Mouse (Mus musculus): ENCODE data around the gene Gtf2f2. TPM values are rescaled to one million over a fixed set of nuclear protein-coding genes. Genes with fewer than 3 reads are reported as not detected.

Gene Gtf2f2
- polyA plus RNA-seq, 1 experiment from 2014 or later, result 16.1 TPM

GRCm38 (mm10) chr14:75881856-75882255, 128.8 kb downstream of the Gtf2f2 start:
- Histone ChIP-seq H3K27me3 (ENCODE audit: insufficient read depth, low read length) (no peaks in the 10 kb centered on the region), H3K27ac (ENCODE audit: low read depth) (no peak overlapping the region), H3K9me3 (ENCODE audit: low read length) (no peaks in the 10 kb centered on the region), H3K4me2 (ENCODE audit: low read depth, low read length) (no peak overlapping the region), H3K9ac (replicated peaks) (no peak overlapping the region), H3K36me3 (replicated peaks; ENCODE audit: insufficient read depth, low read length) (no peaks in the 10 kb centered on the region), H3K4me3 (ENCODE audit: low read depth, low read length) (no peak overlapping the region), H3K4me1 (ENCODE audit: insufficient read depth) (no peaks in the 10 kb centered on the region)
- TF ChIP-seq EP300 (IDR thresholded peaks at IDR 0.05; ENCODE audit: low read depth) (no peak), CTCF (IDR thresholded peaks at IDR 0.05; ENCODE audit: low read depth) (no peak)
- DNase-seq (no peak), ATAC-seq (no peak)
- 58% methylated on average over 4 of the region's 4 CpGs for WGBS (ENCODE audit: insufficient replicate concordance)

DNA sequence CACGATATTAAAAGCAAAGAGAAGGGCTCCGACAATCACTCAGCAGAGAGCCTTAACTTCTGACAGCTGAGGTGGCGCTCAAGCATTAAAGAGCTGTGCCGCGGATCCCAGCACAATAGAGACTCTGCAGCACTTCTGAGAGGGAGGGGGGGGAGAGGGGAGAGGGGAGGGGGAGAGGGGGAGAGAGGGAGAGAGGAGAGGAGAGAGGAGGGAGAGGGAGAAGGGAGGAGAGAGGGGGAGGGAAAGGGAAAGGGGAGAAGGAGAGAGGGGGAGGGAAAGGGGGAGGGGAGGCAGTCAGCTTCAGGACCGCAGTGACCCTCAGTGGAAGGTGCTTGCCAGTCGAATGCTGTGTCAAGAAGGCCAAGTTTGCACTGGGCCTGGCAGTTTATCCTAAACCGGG, 131.7 kb downstream of the Gtf2f2 start:
- no peak overlapping the region for H3K4me3 ChIP-seq (ENCODE audit: low read depth, low read length)
- WGBS (ENCODE audit: insufficient replicate concordance), result 28% methylated on average over 8 of the region's 8 CpGs
- no peaks in the 10 kb centered on the region for H3K4me1 ChIP-seq (ENCODE audit: insufficient read depth)

GRCm38 (mm10) chr14:75877297-75877696, 133.4 kb downstream of the Gtf2f2 start:
- Histone ChIP-seq H3K27me3 (ENCODE audit: insufficient read depth, low read length) (no peaks in the 10 kb centered on the region), H3K9ac (replicated peaks) (no peak overlapping the region), H3K4me1 (ENCODE audit: insufficient read depth) (no peaks in the 10 kb centered on the region), H3K9me3 (ENCODE audit: low read length) (no peaks in the 10 kb centered on the region), H3K27ac (ENCODE audit: low read depth) (no peak overlapping the region), H3K36me3 (replicated peaks; ENCODE audit: insufficient read depth, low read length) (no peaks in the 10 kb centered on the region), H3K4me2 (ENCODE audit: low read depth, low read length) (no peak overlapping the region), H3K4me3 (ENCODE audit: low read depth, low read length) (no peak overlapping the region)
- no peak for ATAC-seq
- TF ChIP-seq EP300 (IDR thresholded peaks at IDR 0.05; ENCODE audit: low read depth), result no peak
- no peak for TF ChIP-seq CTCF (IDR thresholded peaks at IDR 0.05; ENCODE audit: low read depth)
- no peak for DNase-seq
- WGBS (ENCODE audit: insufficient replicate concordance), result 81% methylated on average over 3 of the region's 3 CpGs

More for the DNA sequence above, 131.7 kb downstream of the Gtf2f2 start:
- DNase-seq (no peak), ATAC-seq (no peak)
- no peaks in the 10 kb centered on the region for H3K9me3 ChIP-seq (ENCODE audit: low read length)
- H3K4me2 ChIP-seq (ENCODE audit: low read depth, low read length), result no peak overlapping the region
- H3K27ac ChIP-seq (ENCODE audit: low read depth), result no peak overlapping the region
- H3K36me3 ChIP-seq (replicated peaks; ENCODE audit: insufficient read depth, low read length), result no peaks in the 10 kb centered on the region
- H3K9ac ChIP-seq (replicated peaks), result no peak overlapping the region
- TF ChIP-seq CTCF (IDR thresholded peaks at IDR 0.05; ENCODE audit: low read depth) (no peak), EP300 (IDR thresholded peaks at IDR 0.05; ENCODE audit: low read depth) (no peak)
- no peaks in the 10 kb centered on the region for H3K27me3 ChIP-seq (ENCODE audit: insufficient read depth, low read length)

GRCm38 (mm10) chr14:75876320-75877043, 134.2 kb downstream of the Gtf2f2 start:
- Histone ChIP-seq H3K36me3 (replicated peaks; ENCODE audit: insufficient read depth, low read length) (no peaks in the 10 kb centered on the region), H3K27me3 (ENCODE audit: insufficient read depth, low read length) (no peaks in the 10 kb centered on the region), H3K4me2 (ENCODE audit: low read depth, low read length) (no peak overlapping the region), H3K4me1 (ENCODE audit: insufficient read depth) (no peaks in the 10 kb centered on the region), H3K27ac (ENCODE audit: low read depth) (no peak overlapping the region), H3K9me3 (ENCODE audit: low read length) (0 out of 2 replicates have a peak, but pooled peaks cover 2% of the 10 kb centered on the region), H3K9ac (replicated peaks) (no peak overlapping the region), H3K4me3 (ENCODE audit: low read depth, low read length) (no peak overlapping the region)
- peak; percentile 83 for DNase-seq
- 17% methylated on average over 21 of the region's 21 CpGs for WGBS (ENCODE audit: insufficient replicate concordance)
- TF ChIP-seq CTCF (IDR thresholded peaks at IDR 0.05; ENCODE audit: low read depth) (peak; percentile 90), EP300 (IDR thresholded peaks at IDR 0.05; ENCODE audit: low read depth) (no peak)
- ATAC-seq, result 0 out of 2 replicates have a peak, but pooled peaks have one; percentile 19

GRCm38 (mm10) chr14:75873612-75874011, 137.1 kb downstream of the Gtf2f2 start:
- no peak for ATAC-seq
- no peaks in the 10 kb centered on the region for H3K4me1 ChIP-seq (ENCODE audit: insufficient read depth)
- no peak for DNase-seq

DNA sequence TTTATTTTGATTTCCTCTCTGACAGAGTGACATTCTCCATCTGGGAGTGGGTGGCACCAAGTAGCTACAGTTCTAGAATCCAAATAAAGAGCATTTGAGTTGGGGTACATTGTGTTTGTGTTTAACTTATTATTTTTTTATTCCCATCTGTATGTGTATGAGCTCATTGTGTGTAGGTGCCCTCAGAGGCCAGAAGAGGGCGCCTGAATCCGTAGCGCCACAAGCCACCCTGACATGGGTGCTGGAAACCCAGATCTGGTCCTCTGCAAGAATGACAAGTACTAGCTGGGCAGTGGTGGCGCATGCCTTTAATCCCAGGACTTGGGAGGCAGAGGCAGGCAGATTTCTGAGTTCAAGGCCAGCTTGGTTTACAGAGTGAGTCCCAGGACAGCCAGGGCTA, 138.9 kb downstream of the Gtf2f2 start:
- TF ChIP-seq EP300 (IDR thresholded peaks at IDR 0.05; ENCODE audit: low read depth) (no peak), CTCF (IDR thresholded peaks at IDR 0.05; ENCODE audit: low read depth) (0 out of 2 replicates have a peak, but pooled peaks have one; percentile 18)
- 88% methylated on average over 4 of the region's 4 CpGs for WGBS (ENCODE audit: insufficient replicate concordance)

More at GRCm38 (mm10) chr14:75873612-75874011, 137.1 kb downstream of the Gtf2f2 start:
- H3K9ac ChIP-seq (replicated peaks), result no peak overlapping the region
- no peak for TF ChIP-seq CTCF (IDR thresholded peaks at IDR 0.05; ENCODE audit: low read depth)
- TF ChIP-seq EP300 (IDR thresholded peaks at IDR 0.05; ENCODE audit: low read depth), result no peak
- H3K27ac ChIP-seq (ENCODE audit: low read depth), result no peak overlapping the region
- H3K27me3 ChIP-seq (ENCODE audit: insufficient read depth, low read length), result no peaks in the 10 kb centered on the region
- H3K36me3 ChIP-seq (replicated peaks; ENCODE audit: insufficient read depth, low read length), result no peaks in the 10 kb centered on the region
- WGBS (ENCODE audit: insufficient replicate concordance), result 76% methylated on average over 9 of the region's 9 CpGs
- 0 out of 2 replicates have a peak, but pooled peaks cover 2% of the 10 kb centered on the region for H3K9me3 ChIP-seq (ENCODE audit: low read length)
- no peak overlapping the region for H3K4me3 ChIP-seq (ENCODE audit: low read depth, low read length)
- H3K4me2 ChIP-seq (ENCODE audit: low read depth, low read length), result no peak overlapping the region

More for the DNA sequence above, 138.9 kb downstream of the Gtf2f2 start:
- H3K4me3 ChIP-seq (ENCODE audit: low read depth, low read length), result no peak overlapping the region
- no peak overlapping the region for H3K4me2 ChIP-seq (ENCODE audit: low read depth, low read length)
- H3K4me1 ChIP-seq (ENCODE audit: insufficient read depth), result no peaks in the 10 kb centered on the region
- DNase-seq (no peak), ATAC-seq (no peak)
- no peak overlapping the region for H3K27ac ChIP-seq (ENCODE audit: low read depth)
- H3K27me3 ChIP-seq (ENCODE audit: insufficient read depth, low read length), result no peaks in the 10 kb centered on the region
- no peak overlapping the region for H3K9ac ChIP-seq (replicated peaks)
- H3K36me3 ChIP-seq (replicated peaks; ENCODE audit: insufficient read depth, low read length), result no peaks in the 10 kb centered on the region
- 0 out of 2 replicates have a peak, but pooled peaks cover 2% of the 10 kb centered on the region for H3K9me3 ChIP-seq (ENCODE audit: low read length)

Measured in liver, postnatal 0 days (tissue).